Mouse (Mus musculus): ENCODE results near the gene Ddx17.

The Ddx17 gene

GRCm38 (mm10) chr15:79519400-79520220 lies 26.9 kb downstream of the Ddx17 start:
- DNase-seq (ENCODE audit: low read depth in 1 of 2, low spot score in 2 of 2) = no peak

- DNase-seq (ENCODE audit: low read depth in 1 of 2, low spot score in 2 of 2) = no peak
These were observed 28.0 kb downstream of the Ddx17 start for GRCm38 (mm10) chr15:79518571-79518970.

GRCm38 (mm10) chr15:79517710-79518109 lies 28.8 kb downstream of the Ddx17 start:
- DNase-seq (ENCODE audit: low read depth in 1 of 2, low spot score in 2 of 2) = no peak

- DNase-seq (ENCODE audit: low read depth in 1 of 2, low spot score in 2 of 2) = no peak
These were observed 30.1 kb downstream of the Ddx17 start, which contains the start of gene Kdelr3 for GRCm38 (mm10) chr15:79516171-79517096. Gene Kdelr3, plus strand, starts transcription at chr15:79516411.

GRCm38 (mm10) chr15:79513940-79514339 lies 32.6 kb downstream of the Ddx17 start:
- no peak for DNase-seq (ENCODE audit: low read depth in 1 of 2, low spot score in 2 of 2)

- no peak for DNase-seq (ENCODE audit: low read depth in 1 of 2, low spot score in 2 of 2)
These were observed 34.8 kb downstream of the Ddx17 start for GRCm38 (mm10) chr15:79511553-79512320.

GRCm38 (mm10) chr15:79510425-79510824 lies 36.1 kb downstream of the Ddx17 start:
- no peak for DNase-seq (ENCODE audit: low read depth in 1 of 2, low spot score in 2 of 2)

GRCm38 (mm10) chr15:79509998-79510397 lies 36.5 kb downstream of the Ddx17 start:
- DNase-seq (ENCODE audit: low read depth in 1 of 2, low spot score in 2 of 2) = no peak

- no peak for DNase-seq (ENCODE audit: low read depth in 1 of 2, low spot score in 2 of 2)
These were observed 39.3 kb downstream of the Ddx17 start for GRCm38 (mm10) chr15:79507055-79507828.

GRCm38 (mm10) chr15:79506460-79506859 lies 40.1 kb downstream of the Ddx17 start:
- DNase-seq (ENCODE audit: low read depth in 1 of 2, low spot score in 2 of 2) = no peak

- DNase-seq (ENCODE audit: low read depth in 1 of 2, low spot score in 2 of 2) = no peak
These were observed 40.8 kb downstream of the Ddx17 start for GRCm38 (mm10) chr15:79505616-79506283.

GRCm38 (mm10) chr15:79504707-79505452 lies 41.7 kb downstream of the Ddx17 start, which contains the start of gene Kcnj4:
Gene Kcnj4, minus strand, starts transcription at chr15:79505241.
- no peak for DNase-seq (ENCODE audit: low read depth in 1 of 2, low spot score in 2 of 2)

GRCm38 (mm10) chr15:79503438-79503837 lies 43.1 kb downstream of the Ddx17 start:
- DNase-seq (ENCODE audit: low read depth in 1 of 2, low spot score in 2 of 2) = no peak

- DNase-seq (ENCODE audit: low read depth in 1 of 2, low spot score in 2 of 2) = no peak
These were observed 43.6 kb downstream of the Ddx17 start for GRCm38 (mm10) chr15:79502891-79503341.

GRCm38 (mm10) chr15:79500110-79500509 lies 46.4 kb downstream of the Ddx17 start:
- no peak for DNase-seq (ENCODE audit: low read depth in 1 of 2, low spot score in 2 of 2)

- DNase-seq (ENCODE audit: low read depth in 1 of 2, low spot score in 2 of 2) = no peak
These were observed 53.0 kb downstream of the Ddx17 start for GRCm38 (mm10) chr15:79493527-79493926.

- no peak for DNase-seq (ENCODE audit: low read depth in 1 of 2, low spot score in 2 of 2)
These were observed 57.1 kb downstream of the Ddx17 start for GRCm38 (mm10) chr15:79489463-79489862.

GRCm38 (mm10) chr15:79481181-79481688 lies 65.3 kb downstream of the Ddx17 start:
- no peak for DNase-seq (ENCODE audit: low read depth in 1 of 2, low spot score in 2 of 2)
